Mouse (Mus musculus) midbrain, embryonic 15.5 days (tissue): ENCODE results near the gene Acsl3. TPM values are rescaled to one million over a fixed set of nuclear protein-coding genes. Genes with fewer than 3 reads are reported as not detected.

ENCODE experiments used
- ATAC-seq: fragments of 200-750 bp; cut with Nextera tagmentation; replicated peaks from 2 replicates; pipeline ENCODE4 v1.8.0; 2017; ENCODE audit warnings: moderate TSS enrichment
- H3K27ac ChIP-seq: fragments of 300-500 bp; sonication (generic); 2 replicates; pipeline ENCODE4 v1.5.1; 2015; ENCODE audit warnings: mild to moderate bottlenecking, inconsistent platforms
- H3K27me3 ChIP-seq: fragments of 300-500 bp; sonication (generic); replicated peaks from 2 replicates; pipeline ENCODE4 v1.6.1; 2015; ENCODE audit warnings: inconsistent platforms
- H3K36me3 ChIP-seq: fragments of 300-500 bp; sonication (generic); replicated peaks from 2 replicates; pipeline ENCODE4 v1.6.1; 2015; ENCODE audit warnings: inconsistent platforms
- H3K4me1 ChIP-seq: fragments of 300-500 bp; sonication (generic); 2 replicates; pipeline ENCODE4 v1.6.1; 2015; ENCODE audit warnings: inconsistent platforms
- H3K4me2 ChIP-seq: fragments of 300-500 bp; sonication (generic); 2 replicates; pipeline ENCODE4 v1.6.1; 2015; ENCODE audit warnings: inconsistent platforms, mild to moderate bottlenecking, moderate library complexity
- H3K4me3 ChIP-seq: fragments of 300-500 bp; sonication (generic); 2 replicates; pipeline ENCODE4 v1.5.1; 2015; ENCODE audit warnings: mild to moderate bottlenecking, inconsistent platforms
- H3K9ac ChIP-seq: fragments of 300-500 bp; sonication (generic); 2 replicates; pipeline ENCODE4 v1.6.1; 2015; ENCODE audit warnings: mild to moderate bottlenecking, inconsistent platforms
- H3K9me3 ChIP-seq: fragments of 300-500 bp; sonication (generic); 2 replicates; pipeline ENCODE4 v1.6.1; 2016; ENCODE audit warnings: inconsistent platforms
- WGBS: fragments of 180-500 bp; shearing (Covaris S2); methylation state at CpG from one replicate; pipeline ENCODE4 v1.1.7; 2015; ENCODE audit warnings: mixed read lengths; 5-methylcytosine and 5-hydroxymethylcytosine counted together
- polyA plus RNA-seq: library from polyadenylated mRNA; unstranded; fragments of >200 nt; fragmentation: Nextera tagmentation; extraction: Ambion mirVana; gene quantifications from 2 replicates; pipeline ENCODE4 v1.2.1, GENCODE M21; 2015

The Acsl3 gene
- polyA plus RNA-seq, 1 experiment from 2014 or later = 106 TPM

DNA sequence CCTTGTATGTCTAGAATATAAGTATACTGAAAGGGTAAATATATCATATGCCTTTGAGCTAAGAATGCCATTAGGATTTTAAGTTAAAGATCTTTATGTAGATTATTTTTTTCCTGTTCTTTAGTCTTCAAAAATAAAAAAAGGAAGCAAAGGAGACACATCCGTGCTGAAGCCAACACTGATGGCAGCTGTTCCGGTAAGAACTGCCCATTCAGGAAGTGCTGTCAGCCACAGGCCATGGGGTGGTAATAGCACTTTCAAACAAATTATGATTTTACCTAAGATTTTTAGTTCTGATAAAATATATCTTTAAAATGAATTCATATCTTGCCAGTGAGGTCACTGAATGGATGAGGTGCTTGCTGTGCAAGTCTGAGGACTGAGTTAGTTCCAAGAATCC lies 38.7 kb downstream of the Acsl3 start:
- no peak overlapping the region for H3K4me3 ChIP-seq
- no peak for ATAC-seq
- H3K36me3 ChIP-seq = peaks cover 19% of the 10 kb centered on the region

DNA sequence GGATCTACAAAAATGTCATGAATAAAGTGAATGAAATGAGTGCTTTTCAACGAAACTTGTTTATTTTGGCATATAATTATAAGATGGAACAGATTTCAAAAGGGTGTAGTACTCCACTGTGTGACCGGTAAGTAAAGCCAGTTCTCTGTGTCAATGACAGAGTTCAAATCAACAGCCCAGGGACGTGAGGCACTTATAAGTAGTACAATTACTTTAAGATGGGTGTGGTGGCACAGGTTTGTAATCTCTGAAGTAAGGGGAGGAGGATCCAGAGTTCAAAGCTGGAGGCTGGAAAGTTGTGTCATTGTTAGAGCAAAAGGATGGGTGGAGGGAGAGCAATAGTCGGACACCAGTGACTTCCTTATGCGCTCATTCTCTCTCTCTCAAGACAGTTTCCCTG lies 39.3 kb downstream of the Acsl3 start:
- Histone ChIP-seq H3K27ac (no peak overlapping the region), H3K9me3 (no peaks in the 10 kb centered on the region), H3K27me3 (no peaks in the 10 kb centered on the region), H3K4me3 (no peak overlapping the region), H3K9ac (no peak overlapping the region), H3K4me1 (no peaks in the 10 kb centered on the region), H3K4me2 (no peak overlapping the region), H3K36me3 (peaks cover 23% of the 10 kb centered on the region)
- whole genome bisulfite sequencing = 90% methylated on average over 5 of the region's 5 CpGs
- ATAC-seq = no peak

More for the DNA sequence above, 38.7 kb downstream of the Acsl3 start:
- H3K4me2 ChIP-seq = no peak overlapping the region
- H3K4me1 ChIP-seq = no peaks in the 10 kb centered on the region
- no peaks in the 10 kb centered on the region for H3K27me3 ChIP-seq
- H3K9ac ChIP-seq = no peak overlapping the region
- H3K27ac ChIP-seq = no peak overlapping the region
- 91% methylated on average over 2 of the region's 2 CpGs for WGBS
- no peaks in the 10 kb centered on the region for H3K9me3 ChIP-seq

DNA sequence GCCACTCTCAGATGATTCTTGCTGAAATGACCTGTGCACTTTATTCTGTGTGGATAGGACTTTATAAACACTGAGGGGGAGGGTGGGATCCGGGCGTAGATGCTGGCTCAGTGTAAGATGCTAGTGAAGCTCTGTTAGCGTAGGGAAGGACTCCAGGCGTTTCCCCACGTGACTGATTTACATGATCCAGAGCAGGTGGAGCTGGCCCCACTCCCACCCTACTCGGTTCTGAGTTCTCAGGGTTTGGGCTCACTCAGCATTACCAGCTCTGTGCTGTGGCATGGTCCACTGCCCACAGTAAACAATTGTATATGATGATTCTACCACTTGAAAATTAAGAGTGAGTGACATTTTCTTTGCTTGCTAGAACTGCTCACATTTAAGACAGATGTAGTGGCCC lies 40.5 kb downstream of the Acsl3 start:
- Histone ChIP-seq H3K4me3 (no peak overlapping the region), H3K27ac (no peak overlapping the region), H3K27me3 (no peaks in the 10 kb centered on the region), H3K36me3 (peaks cover 34% of the 10 kb centered on the region), H3K4me1 (no peaks in the 10 kb centered on the region), H3K9ac (no peak overlapping the region), H3K9me3 (no peaks in the 10 kb centered on the region), H3K4me2 (no peak overlapping the region)
- ATAC-seq = no peak
- 67% methylated on average over 6 of the region's 6 CpGs for WGBS

DNA sequence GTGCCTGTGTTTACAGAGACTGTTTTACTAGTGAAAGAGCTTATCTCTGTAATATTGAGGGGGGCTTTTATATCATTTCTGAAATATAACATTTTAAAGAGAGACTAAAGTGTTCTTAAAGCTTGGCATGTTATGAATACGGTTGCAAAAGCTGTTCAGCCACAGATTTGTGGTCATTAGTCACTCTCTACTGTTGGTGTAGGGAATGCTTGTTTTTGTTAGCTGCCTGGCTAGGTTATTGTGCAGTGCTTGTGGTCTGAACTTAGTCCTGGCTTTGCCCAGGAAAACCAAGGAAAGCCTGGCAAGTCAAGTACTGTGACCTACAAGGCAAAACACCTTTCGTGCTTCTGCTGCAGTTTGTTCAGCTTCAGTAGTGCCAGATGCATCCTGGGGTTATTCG lies 44.1 kb downstream of the Acsl3 start:
- Histone ChIP-seq H3K36me3 (peaks cover 32% of the 10 kb centered on the region), H3K4me1 (no peaks in the 10 kb centered on the region), H3K27me3 (no peaks in the 10 kb centered on the region), H3K4me3 (no peak overlapping the region), H3K9ac (no peak overlapping the region), H3K9me3 (no peaks in the 10 kb centered on the region), H3K4me2 (no peak overlapping the region), H3K27ac (no peak overlapping the region)
- 91% methylated on average over 3 of the region's 3 CpGs for WGBS
- no peak for ATAC-seq

DNA sequence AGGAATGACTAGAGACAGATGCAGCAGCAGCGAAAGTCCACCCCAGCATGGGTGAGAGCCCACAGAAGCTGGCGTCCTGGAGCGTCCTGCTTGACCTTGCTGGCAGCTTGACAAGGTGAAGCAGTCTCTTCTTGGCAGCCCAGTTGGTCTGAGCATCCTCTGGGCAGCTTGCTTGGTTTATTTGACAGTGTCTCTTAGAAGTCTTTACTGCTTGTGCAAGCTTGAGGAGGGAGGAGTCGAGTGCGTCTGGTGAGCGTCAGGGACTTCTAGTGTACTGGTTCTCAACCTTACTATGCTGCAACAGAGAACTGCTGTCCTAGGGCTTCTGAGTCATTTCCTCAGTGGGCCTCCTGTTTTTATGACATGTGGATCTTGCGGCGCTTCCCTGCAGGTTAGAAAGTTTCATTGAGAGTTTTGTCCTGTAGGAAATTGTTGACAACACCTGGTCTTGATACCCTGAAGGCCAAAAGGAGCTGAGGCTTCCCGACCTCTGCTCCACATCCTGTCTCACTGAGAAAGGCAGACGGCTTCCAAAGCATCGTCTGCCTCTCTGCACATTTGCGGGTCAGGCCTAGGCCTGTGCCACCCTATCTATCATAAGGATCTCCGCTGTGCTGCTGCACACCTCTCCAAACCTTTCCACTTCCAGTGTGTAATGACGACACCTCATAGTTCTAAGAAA lies 44.8 kb downstream of the Acsl3 start:
- Histone ChIP-seq H3K27ac (no peak overlapping the region), H3K4me1 (no peaks in the 10 kb centered on the region), H3K4me3 (no peak overlapping the region), H3K9ac (no peak overlapping the region), H3K4me2 (no peak overlapping the region), H3K9me3 (no peaks in the 10 kb centered on the region), H3K36me3 (peaks cover 27% of the 10 kb centered on the region), H3K27me3 (no peaks in the 10 kb centered on the region)
- 92% methylated on average over 14 of the region's 14 CpGs for WGBS
- no peak for ATAC-seq

DNA sequence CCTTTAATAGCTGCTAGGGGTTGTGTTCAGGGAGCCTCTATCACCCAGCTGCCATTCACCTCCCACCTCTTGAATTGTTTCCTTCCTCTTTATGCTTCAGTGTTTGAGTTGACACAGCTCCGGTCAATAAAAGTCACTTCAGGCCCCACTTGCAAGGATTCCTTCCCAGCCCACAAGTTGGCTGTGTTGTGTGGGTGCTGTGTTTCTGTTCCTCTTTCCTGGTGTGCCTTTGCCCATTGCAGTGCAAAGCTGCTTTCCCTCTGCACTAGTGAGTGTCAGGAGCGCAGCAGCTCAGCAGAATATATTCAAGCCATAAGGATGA lies 45.3 kb downstream of the Acsl3 start:
- Histone ChIP-seq H3K4me1 (no peaks in the 10 kb centered on the region), H3K27ac (no peak overlapping the region), H3K36me3 (peaks cover 24% of the 10 kb centered on the region), H3K9ac (no peak overlapping the region), H3K4me2 (no peak overlapping the region), H3K9me3 (no peaks in the 10 kb centered on the region), H3K27me3 (no peaks in the 10 kb centered on the region), H3K4me3 (no peak overlapping the region)
- 95% methylated on average over 2 of the region's 2 CpGs for WGBS
- ATAC-seq = no peak

DNA sequence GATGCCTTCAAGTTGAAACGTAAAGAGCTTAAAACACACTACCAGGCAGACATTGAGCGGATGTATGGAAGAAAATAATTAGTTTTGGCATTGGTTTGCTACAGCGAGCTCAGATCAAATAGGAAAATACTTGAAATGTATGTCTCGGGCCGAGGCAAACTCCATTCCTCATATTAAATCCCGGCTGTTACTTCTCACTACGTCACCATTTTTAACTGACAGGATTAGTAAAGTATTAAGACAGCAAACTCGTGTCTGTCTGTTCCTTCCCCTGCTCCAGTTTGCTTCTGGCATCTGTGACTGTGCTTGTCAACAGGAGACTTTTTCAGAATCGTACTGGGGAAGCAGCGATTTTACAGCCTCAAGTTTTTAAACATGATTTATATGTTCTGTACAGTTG lies 48.7 kb downstream of the Acsl3 start:
- 86% methylated on average over 10 of the region's 10 CpGs for WGBS
- Histone ChIP-seq H3K27me3 (no peaks in the 10 kb centered on the region), H3K9me3 (no peaks in the 10 kb centered on the region), H3K36me3 (peaks cover 18% of the 10 kb centered on the region), H3K4me1 (no peaks in the 10 kb centered on the region), H3K4me2 (no peak overlapping the region), H3K27ac (no peak overlapping the region), H3K9ac (no peak overlapping the region), H3K4me3 (no peak overlapping the region)
- no peak for ATAC-seq

DNA sequence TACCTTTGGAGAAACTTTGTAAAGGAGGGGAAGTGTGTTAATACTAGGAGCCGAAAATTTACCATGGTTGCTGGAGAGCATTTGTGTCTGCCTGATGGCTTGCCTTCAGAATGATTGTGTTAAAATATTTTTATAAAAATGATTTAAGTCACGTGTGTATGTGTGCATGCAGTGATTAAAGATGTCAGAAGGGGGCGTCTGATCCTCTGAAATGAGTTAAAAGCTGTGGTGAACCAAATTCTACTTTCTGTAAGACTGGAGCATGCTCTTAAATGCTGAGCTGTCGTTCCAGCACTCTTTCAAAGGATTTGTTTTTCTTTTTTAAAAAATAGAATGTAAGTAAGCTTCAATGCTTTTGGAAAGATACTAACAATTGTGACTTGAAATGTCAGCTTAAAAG lies 49.7 kb downstream of the Acsl3 start:
- Histone ChIP-seq H3K36me3 (peaks cover 12% of the 10 kb centered on the region; the same call in 1 of the 2 replicates), H3K27ac (no peak overlapping the region), H3K4me3 (no peak overlapping the region), H3K9me3 (no peaks in the 10 kb centered on the region), H3K27me3 (no peaks in the 10 kb centered on the region), H3K4me1 (no peaks in the 10 kb centered on the region), H3K4me2 (no peak overlapping the region), H3K9ac (no peak overlapping the region)
- no peak for ATAC-seq
- 63% methylated on average over 4 of the region's 4 CpGs for WGBS

DNA sequence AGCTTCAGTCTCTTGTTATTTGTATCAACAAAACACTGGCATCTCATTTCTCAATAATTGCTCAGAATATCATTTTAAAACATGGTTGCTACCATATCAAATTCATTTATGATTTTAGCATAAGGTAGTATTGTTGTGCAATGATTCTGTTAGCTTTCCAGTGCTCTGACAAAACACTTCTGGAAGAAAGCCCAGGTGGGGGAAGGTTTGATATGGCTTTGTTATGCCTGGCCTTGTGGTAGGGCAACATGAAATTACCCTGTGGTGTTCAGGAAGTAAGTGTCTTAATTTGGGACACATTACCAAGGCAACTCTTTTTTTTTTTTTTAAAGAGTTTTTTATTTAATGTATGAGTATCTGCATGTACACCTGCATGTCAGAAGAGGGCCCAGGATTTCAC lies 52.4 kb downstream of the Acsl3 start:
- Histone ChIP-seq H3K27ac (no peak overlapping the region), H3K4me1 (no peaks in the 10 kb centered on the region), H3K4me3 (no peak overlapping the region), H3K27me3 (no peaks in the 10 kb centered on the region), H3K4me2 (no peak overlapping the region), H3K9ac (no peak overlapping the region), H3K36me3 (no peaks in the 10 kb centered on the region; the same call in 1 of the 2 replicates), H3K9me3 (no peaks in the 10 kb centered on the region)
- ATAC-seq = no peak

DNA sequence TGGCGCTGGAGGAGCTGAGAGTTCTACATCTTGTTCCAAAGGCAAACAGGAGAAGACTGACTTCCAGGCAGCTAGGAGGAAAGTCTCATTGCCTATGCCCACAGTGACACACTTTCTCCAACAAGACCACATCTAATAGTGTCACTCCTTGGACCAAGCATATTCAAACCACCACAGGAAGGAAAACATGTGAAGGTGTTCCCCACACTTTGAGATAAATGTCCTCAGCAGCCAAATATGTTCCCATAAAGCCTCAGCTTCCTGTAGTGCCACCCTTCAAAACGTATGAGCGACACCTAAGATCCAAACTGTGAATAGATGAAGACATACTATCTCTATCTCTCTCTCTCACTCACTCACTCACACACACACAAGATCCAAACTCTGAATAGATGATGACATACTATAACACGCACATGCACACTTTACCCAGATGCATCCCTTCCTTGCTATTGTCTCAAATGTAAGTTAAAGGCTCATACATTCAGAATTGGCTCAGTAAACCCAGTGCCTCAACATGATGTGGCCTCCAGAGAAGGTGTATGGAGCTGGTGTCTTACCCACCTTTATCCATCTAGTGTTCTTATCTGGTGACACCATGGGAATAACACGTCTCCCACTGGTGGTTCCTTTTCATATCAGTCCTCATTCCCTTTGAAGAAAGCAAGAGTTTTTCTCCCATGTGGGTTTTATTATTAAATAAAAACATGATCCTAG lies 53.1 kb downstream of the Acsl3 start:
- Histone ChIP-seq H3K27me3 (no peaks in the 10 kb centered on the region), H3K9me3 (no peaks in the 10 kb centered on the region), H3K4me2 (no peak overlapping the region), H3K9ac (no peak overlapping the region), H3K36me3 (no peaks in the 10 kb centered on the region; the same call in 1 of the 2 replicates), H3K4me3 (no peak overlapping the region), H3K4me1 (no peaks in the 10 kb centered on the region), H3K27ac (no peak overlapping the region)
- ATAC-seq = no peak
- WGBS = 94% methylated on average over 5 of the region's 5 CpGs

DNA sequence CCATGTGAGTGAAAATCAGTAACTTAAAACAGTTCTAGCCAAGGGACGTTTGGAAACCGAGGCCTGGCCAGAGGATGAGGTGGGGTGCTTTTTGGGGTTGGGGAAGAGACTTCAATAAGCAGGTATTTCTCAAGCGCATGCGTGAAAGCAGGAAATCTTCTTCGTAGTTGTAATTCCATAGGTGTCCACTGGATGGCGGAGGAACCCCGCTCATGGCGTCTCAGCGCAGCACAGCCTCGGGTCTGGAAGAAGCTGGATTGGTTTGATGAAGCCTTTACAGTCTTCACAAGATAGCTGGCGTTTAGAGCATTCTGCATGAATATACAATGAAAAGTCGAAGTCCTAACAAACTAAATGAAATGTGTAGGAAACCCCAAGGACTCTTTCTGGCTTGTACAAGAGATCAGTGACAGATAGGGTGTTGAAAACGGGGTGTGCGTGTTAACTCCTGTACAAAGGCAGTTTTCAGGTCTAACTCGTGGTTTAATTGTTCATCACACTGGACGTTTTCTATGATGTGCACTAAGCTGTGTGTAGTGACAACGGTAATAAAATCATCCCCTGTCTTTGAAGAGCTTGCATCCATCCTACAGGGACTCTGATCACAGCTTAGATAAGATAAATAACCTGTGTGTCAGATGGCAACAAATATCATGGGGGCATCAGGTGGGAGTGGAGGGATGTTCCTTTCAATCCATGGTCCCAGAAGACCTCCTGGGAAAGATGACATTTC lies 67.0 kb downstream of the Acsl3 start:
- Histone ChIP-seq H3K4me2 (peak overlapping the region; percentile 27; the same call in 1 of the 2 replicates), H3K27me3 (no peaks in the 10 kb centered on the region), H3K9ac (no peak overlapping the region), H3K9me3 (no peaks in the 10 kb centered on the region), H3K4me3 (no peak overlapping the region), H3K27ac (peak overlapping the region; percentile 43; the same call in 1 of the 2 replicates), H3K36me3 (no peaks in the 10 kb centered on the region), H3K4me1 (peaks cover 12% of the 10 kb centered on the region)
- 15% methylated on average over 17 of the region's 17 CpGs for WGBS
- ATAC-seq = peak; percentile 90

DNA sequence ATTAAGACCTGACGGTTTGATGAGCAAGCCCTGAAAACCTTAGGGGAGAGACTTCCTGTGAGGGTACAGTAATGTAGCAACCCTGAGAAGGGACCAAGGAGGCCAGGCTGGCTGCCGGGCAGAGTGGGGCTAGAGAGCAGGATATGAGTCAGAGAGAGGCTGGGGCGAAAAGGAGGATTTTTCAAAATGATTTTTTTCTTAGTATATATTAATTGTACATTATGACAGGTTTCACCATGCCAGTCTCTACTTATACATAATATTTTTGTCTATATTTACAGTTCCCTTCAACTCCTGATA lies 67.5 kb downstream of the Acsl3 start:
- Histone ChIP-seq H3K9me3 (no peaks in the 10 kb centered on the region), H3K36me3 (no peaks in the 10 kb centered on the region), H3K27me3 (no peaks in the 10 kb centered on the region), H3K4me1 (peaks cover 12% of the 10 kb centered on the region), H3K4me3 (no peak overlapping the region), H3K4me2 (no peak overlapping the region), H3K27ac (peak overlapping the region; percentile 43; the same call in 1 of the 2 replicates), H3K9ac (no peak overlapping the region)
- WGBS = 52% methylated on average over 3 of the region's 3 CpGs
- peak; percentile 65; the same call in 1 of the 2 replicates for ATAC-seq
